Comparison of ENCODE assay signal across 7 mouse cellular contexts in genomic region chr1:41555607-41556006, GRCm38 (mm10).
A peak's percentile ranks its signal among the peaks of the same experiment; 100 is the strongest.
DNase-seq lines count a peak whose midpoint lies in the region; ATAC-seq and TF ChIP-seq lines count a peak whose summit lies in the region.

No protein-coding gene starts in this region.

- no peak overlapping the region for H3K9ac ChIP-seq in lung, embryonic 14.5 days

- H3K9me3 ChIP-seq in lung, embryonic 14.5 days (ENCODE audit: low read depth, low read length), result no peaks in the 10 kb centered on the region

- H3K27ac ChIP-seq in lung, embryonic 14.5 days (ENCODE audit: low read depth), result no peak overlapping the region

- H3K27me3 ChIP-seq in lung, embryonic 14.5 days (ENCODE audit: insufficient read depth, low read length), result no peaks in the 10 kb centered on the region

- peak; percentile 13 for DNase-seq in layer of hippocampus, adult 9-11 months
- DNase-seq in layer of hippocampus, postnatal 36 days, result no peak
- peak; percentile 37 for DNase-seq in adrenal gland, postnatal 25 days
- peak; percentile 78 to 86 for DNase-seq in heart, adult 9 months (ENCODE audit: low spot score in 2 of 2)
- peak; percentile 83 for DNase-seq in lung, embryonic 14.5 days
- no peak for DNase-seq in c-Kit-positive CD71-positive TER-119-positive erythroid progenitor cells, embryonic 14.5 days (ENCODE audit: low spot score)
- no peak for DNase-seq in embryo, embryonic 11 days

- H3K4me3 ChIP-seq in lung, embryonic 14.5 days (ENCODE audit: low read depth, low read length), result no peak overlapping the region

- H3K4me2 ChIP-seq in lung, embryonic 14.5 days, result no peak overlapping the region

- 31% methylated on average over 2 of the region's 2 CpGs for WGBS in lung, embryonic 14.5 days

- no peaks in the 10 kb centered on the region; the same call in 1 of the 2 replicates for H3K4me1 ChIP-seq in lung, embryonic 14.5 days (ENCODE audit: insufficient read depth)

- no peak for TF ChIP-seq CTCF in lung, embryonic 14.5 days (IDR thresholded peaks at IDR 0.05; ENCODE audit: low read depth)

- ATAC-seq in lung, embryonic 14.5 days (ENCODE audit: insufficient read depth), result peak; percentile 92

- H3K36me3 ChIP-seq in lung, embryonic 14.5 days (ENCODE audit: insufficient read depth), result no peaks in the 10 kb centered on the region

Comparison
In these comparisons a context has a peak if more than half of its experiments do, and no peak if none do; other contexts are left out.
1. DNase-seq: peak in layer of hippocampus, adult 9-11 months (single experiment), adrenal gland, postnatal 25 days (single experiment), heart, adult 9 months (2 of 2) and lung, embryonic 14.5 days (single experiment); none in layer of hippocampus, postnatal 36 days (0 of 2), c-Kit-positive CD71-positive TER-119-positive erythroid progenitor cells, embryonic 14.5 days (single experiment) and embryo, embryonic 11 days (single experiment).